Mouse (Mus musculus): ENCODE measurements at regions not wholly inside any gene's neighbourhood (a gene's known extent, or its start where the extent isn't known, plus 50 kb on each side); places are given as distances from the start of the nearest gene placed in this dataset.
A peak's percentile ranks its signal among the peaks of the same experiment; 100 is the strongest.

- no peak for DNase-seq (ENCODE audit: low spot score)
- H3K9me3 ChIP-seq (ENCODE audit: control insufficient read depth, low read length), result no peaks in the 10 kb centered on the region
- H3K4me2 ChIP-seq (replicated peaks; ENCODE audit: low read depth, low read length), result no peak overlapping the region
Observed at GRCm38 (mm10) chr12:15122586-15123212, 694.0 kb downstream of the Trib2 start.

DNA sequence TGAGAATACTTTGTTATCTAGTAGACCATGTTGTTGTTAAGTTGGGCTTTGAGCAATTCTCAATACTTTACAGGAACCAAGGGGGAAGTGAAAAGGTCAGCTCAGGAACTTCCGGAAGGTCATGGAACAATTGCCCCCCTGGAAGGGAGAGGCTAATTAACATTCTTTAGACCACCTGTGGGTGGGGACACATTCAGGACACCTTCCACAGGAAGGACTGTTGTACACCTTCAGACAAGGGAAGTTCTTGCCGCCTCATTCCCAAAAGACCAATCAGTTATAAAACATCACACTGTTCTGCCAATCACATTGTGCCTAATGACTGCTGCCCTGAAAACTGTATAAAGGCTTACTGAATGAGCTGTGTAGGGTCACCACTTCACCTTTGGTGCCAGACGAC lies 701.2 kb downstream of the Trib2 start:
- H3K4me3 ChIP-seq (ENCODE audit: low read depth, low read length), result no peak overlapping the region
- ATAC-seq (ENCODE audit: low FRiP score) (no peak), DNase-seq (ENCODE audit: low spot score) (no peak)
- H3K4me2 ChIP-seq (replicated peaks; ENCODE audit: low read depth, low read length), result no peak overlapping the region
- H3K27ac ChIP-seq (ENCODE audit: low read depth, low read length), result no peak overlapping the region
- no peaks in the 10 kb centered on the region for H3K9me3 ChIP-seq (ENCODE audit: control insufficient read depth, low read length)
- no peaks in the 10 kb centered on the region for H3K36me3 ChIP-seq (ENCODE audit: control insufficient read depth, insufficient read depth, low read length)
- no peaks in the 10 kb centered on the region for H3K27me3 ChIP-seq (ENCODE audit: control insufficient read depth, insufficient read depth, low read length)
- H3K4me1 ChIP-seq (replicated peaks; ENCODE audit: control insufficient read depth, insufficient read depth, low read length), result no peaks in the 10 kb centered on the region
- H3K9ac ChIP-seq (ENCODE audit: low read depth, low read length), result no peak overlapping the region
- WGBS, result 88% methylated on average over 3 of the region's 3 CpGs

More at GRCm38 (mm10) chr12:15122586-15123212, 694.0 kb downstream of the Trib2 start:
- Histone ChIP-seq H3K27ac (ENCODE audit: low read depth, low read length) (no peak overlapping the region), H3K4me3 (ENCODE audit: low read depth, low read length) (no peak overlapping the region), H3K27me3 (ENCODE audit: control insufficient read depth, insufficient read depth, low read length) (no peaks in the 10 kb centered on the region), H3K36me3 (ENCODE audit: control insufficient read depth, insufficient read depth, low read length) (no peaks in the 10 kb centered on the region), H3K4me1 (replicated peaks; ENCODE audit: control insufficient read depth, insufficient read depth, low read length) (no peaks in the 10 kb centered on the region), H3K9ac (ENCODE audit: low read depth, low read length) (no peak overlapping the region)
- ATAC-seq (ENCODE audit: low FRiP score), result no peak
- 86% methylated on average over 4 of the region's 4 CpGs for WGBS

DNA sequence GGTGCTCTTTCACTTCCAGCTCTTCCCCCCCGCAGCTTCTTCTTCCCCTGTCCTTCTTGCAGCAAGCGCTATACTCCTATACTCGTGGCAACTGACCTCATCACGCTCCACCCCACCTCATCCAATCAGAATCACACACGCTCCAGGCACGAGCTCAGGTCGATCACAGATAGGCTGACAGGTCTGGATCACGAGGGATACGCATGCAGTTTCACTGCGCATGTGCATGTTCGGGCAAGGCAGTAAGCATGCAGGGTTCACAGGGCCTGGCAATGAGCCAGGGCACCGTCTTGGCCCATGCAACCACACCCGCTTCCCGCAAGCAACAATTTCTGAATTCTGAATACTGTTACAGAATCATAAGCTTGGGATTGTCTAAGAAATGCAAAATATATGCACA lies 701.9 kb downstream of the Trib2 start:
- WGBS, result 94% methylated on average over 14 of the region's 14 CpGs
- Histone ChIP-seq H3K27ac (ENCODE audit: low read depth, low read length) (no peak overlapping the region), H3K27me3 (ENCODE audit: control insufficient read depth, insufficient read depth, low read length) (no peaks in the 10 kb centered on the region), H3K4me2 (replicated peaks; ENCODE audit: low read depth, low read length) (no peak overlapping the region), H3K36me3 (ENCODE audit: control insufficient read depth, insufficient read depth, low read length) (no peaks in the 10 kb centered on the region), H3K9ac (ENCODE audit: low read depth, low read length) (no peak overlapping the region), H3K4me3 (ENCODE audit: low read depth, low read length) (no peak overlapping the region), H3K9me3 (ENCODE audit: control insufficient read depth, low read length) (no peaks in the 10 kb centered on the region), H3K4me1 (replicated peaks; ENCODE audit: control insufficient read depth, insufficient read depth, low read length) (no peaks in the 10 kb centered on the region)
- DNase-seq (ENCODE audit: low spot score) (no peak), ATAC-seq (ENCODE audit: low FRiP score) (no peak)

DNA sequence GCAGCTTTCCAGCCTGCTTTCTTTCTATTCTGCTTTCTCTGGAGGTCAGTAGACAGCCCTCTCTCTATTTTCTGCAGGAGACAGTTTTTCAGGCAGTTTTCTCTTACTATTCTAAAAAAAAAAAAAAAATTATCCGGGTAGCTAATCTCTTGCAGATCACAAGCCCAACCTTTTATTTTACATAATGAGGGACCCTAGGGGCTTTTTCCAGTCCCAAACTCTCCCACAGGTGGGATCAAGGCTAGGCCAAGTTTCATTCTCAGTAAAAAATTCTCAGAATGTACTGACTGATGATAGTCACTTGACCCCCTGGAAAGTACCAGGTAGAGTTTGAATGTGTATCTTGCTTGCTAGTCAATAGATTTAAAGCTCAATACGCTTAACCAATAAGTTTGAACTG lies 705.7 kb downstream of the Trib2 start:
- DNase-seq (ENCODE audit: low spot score), result no peak
- no peaks in the 10 kb centered on the region for H3K27me3 ChIP-seq (ENCODE audit: control insufficient read depth, insufficient read depth, low read length)
- no peak for ATAC-seq (ENCODE audit: low FRiP score)
- no peaks in the 10 kb centered on the region for H3K36me3 ChIP-seq (ENCODE audit: control insufficient read depth, insufficient read depth, low read length)
- 86% methylated on average over 2 of the region's 2 CpGs for WGBS
- no peaks in the 10 kb centered on the region for H3K9me3 ChIP-seq (ENCODE audit: control insufficient read depth, low read length)
- H3K4me3 ChIP-seq (ENCODE audit: low read depth, low read length), result no peak overlapping the region
- H3K4me2 ChIP-seq (replicated peaks; ENCODE audit: low read depth, low read length), result no peak overlapping the region
- H3K9ac ChIP-seq (ENCODE audit: low read depth, low read length), result no peak overlapping the region
- H3K4me1 ChIP-seq (replicated peaks; ENCODE audit: control insufficient read depth, insufficient read depth, low read length), result no peaks in the 10 kb centered on the region
- H3K27ac ChIP-seq (ENCODE audit: low read depth, low read length), result no peak overlapping the region

GRCm38 (mm10) chr12:15104876-15105275 lies 711.8 kb downstream of the Trib2 start:
- Histone ChIP-seq H3K4me2 (replicated peaks; ENCODE audit: low read depth, low read length) (no peak overlapping the region), H3K27me3 (ENCODE audit: control insufficient read depth, insufficient read depth, low read length) (no peaks in the 10 kb centered on the region), H3K4me1 (replicated peaks; ENCODE audit: control insufficient read depth, insufficient read depth, low read length) (no peaks in the 10 kb centered on the region), H3K4me3 (ENCODE audit: low read depth, low read length) (no peak overlapping the region), H3K9ac (ENCODE audit: low read depth, low read length) (no peak overlapping the region), H3K36me3 (ENCODE audit: control insufficient read depth, insufficient read depth, low read length) (no peaks in the 10 kb centered on the region), H3K9me3 (ENCODE audit: control insufficient read depth, low read length) (no peaks in the 10 kb centered on the region), H3K27ac (ENCODE audit: low read depth, low read length) (no peak overlapping the region)
- ATAC-seq (ENCODE audit: low FRiP score), result no peak
- DNase-seq (ENCODE audit: low spot score), result peak; percentile 7
- 87% methylated on average over 2 of the region's 2 CpGs for WGBS

GRCm38 (mm10) chr12:15078615-15079014 lies 738.1 kb downstream of the Trib2 start:
- ATAC-seq (ENCODE audit: low FRiP score), result peak; percentile 40
- Histone ChIP-seq H3K4me3 (ENCODE audit: low read depth, low read length) (no peak overlapping the region), H3K27me3 (ENCODE audit: control insufficient read depth, insufficient read depth, low read length) (no peaks in the 10 kb centered on the region), H3K9ac (ENCODE audit: low read depth, low read length) (no peak overlapping the region), H3K4me2 (replicated peaks; ENCODE audit: low read depth, low read length) (no peak overlapping the region), H3K4me1 (replicated peaks; ENCODE audit: control insufficient read depth, insufficient read depth, low read length) (no peaks in the 10 kb centered on the region), H3K36me3 (ENCODE audit: control insufficient read depth, insufficient read depth, low read length) (no peaks in the 10 kb centered on the region), H3K9me3 (ENCODE audit: control insufficient read depth, low read length) (no peaks in the 10 kb centered on the region), H3K27ac (ENCODE audit: low read depth, low read length) (no peak overlapping the region)
- peak; percentile 67 for DNase-seq (ENCODE audit: low spot score)
- 75% methylated on average over 2 of the region's 2 CpGs for WGBS

DNA sequence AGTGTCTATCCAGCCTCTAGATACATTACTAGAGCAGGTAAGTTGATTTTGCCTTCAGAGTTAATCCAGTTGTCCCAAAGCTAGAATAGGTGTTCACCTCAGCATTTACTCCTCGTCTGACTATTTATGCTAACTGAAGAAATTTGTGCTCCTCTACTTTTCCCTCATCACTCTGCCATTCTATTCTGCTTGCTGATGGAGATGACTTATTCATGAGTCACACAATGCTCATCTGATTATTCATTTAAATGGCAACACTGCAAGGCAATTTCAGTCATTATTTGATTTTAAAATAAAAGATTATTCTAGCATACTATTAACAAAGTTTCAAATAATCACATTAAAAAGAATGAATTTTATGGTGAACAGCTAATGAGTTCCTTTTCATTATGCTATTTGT lies 752.4 kb downstream of the Trib2 start:
- no peak overlapping the region for H3K9ac ChIP-seq (ENCODE audit: low read depth, low read length)
- no peak overlapping the region for H3K4me2 ChIP-seq (replicated peaks; ENCODE audit: low read depth, low read length)
- H3K9me3 ChIP-seq (ENCODE audit: control insufficient read depth, low read length), result no peaks in the 10 kb centered on the region
- H3K27ac ChIP-seq (ENCODE audit: low read depth, low read length), result no peak overlapping the region
- no peak overlapping the region for H3K4me3 ChIP-seq (ENCODE audit: low read depth, low read length)
- no peaks in the 10 kb centered on the region for H3K36me3 ChIP-seq (ENCODE audit: control insufficient read depth, insufficient read depth, low read length)
- WGBS, result 75% methylated on average over 1 of the region's 1 CpGs
- H3K27me3 ChIP-seq (ENCODE audit: control insufficient read depth, insufficient read depth, low read length), result no peaks in the 10 kb centered on the region
- no peak for DNase-seq (ENCODE audit: low spot score)
- no peaks in the 10 kb centered on the region for H3K4me1 ChIP-seq (replicated peaks; ENCODE audit: control insufficient read depth, insufficient read depth, low read length)
- ATAC-seq (ENCODE audit: low FRiP score), result no peak

DNA sequence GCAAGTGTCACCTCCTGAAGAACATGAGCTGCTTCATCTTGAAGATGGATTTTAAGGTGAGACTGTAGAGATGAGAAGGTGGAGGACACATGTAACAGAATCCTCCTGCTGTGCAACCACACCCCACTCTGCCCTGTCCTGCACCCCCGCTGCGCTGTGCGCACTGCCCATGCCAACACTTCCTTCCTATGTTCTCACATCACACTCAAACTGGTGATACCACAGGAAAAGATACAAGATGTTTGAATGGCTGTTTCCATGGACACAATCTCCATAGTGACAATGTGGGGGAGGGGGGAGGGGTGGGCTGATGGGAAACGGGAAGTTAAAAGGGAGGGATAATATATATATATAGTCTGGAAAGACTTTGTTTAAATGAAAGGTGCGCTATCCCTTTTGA lies 765.3 kb downstream of the Trib2 start:
- no peak for DNase-seq (ENCODE audit: low spot score)
- Histone ChIP-seq H3K4me3 (ENCODE audit: low read depth, low read length) (no peak overlapping the region), H3K4me1 (replicated peaks; ENCODE audit: control insufficient read depth, insufficient read depth, low read length) (no peaks in the 10 kb centered on the region), H3K9ac (ENCODE audit: low read depth, low read length) (no peak overlapping the region), H3K4me2 (replicated peaks; ENCODE audit: low read depth, low read length) (no peak overlapping the region), H3K27me3 (ENCODE audit: control insufficient read depth, insufficient read depth, low read length) (no peaks in the 10 kb centered on the region), H3K27ac (ENCODE audit: low read depth, low read length) (no peak overlapping the region), H3K36me3 (ENCODE audit: control insufficient read depth, insufficient read depth, low read length) (no peaks in the 10 kb centered on the region), H3K9me3 (ENCODE audit: control insufficient read depth, low read length) (no peaks in the 10 kb centered on the region)
- 86% methylated on average over 5 of the region's 5 CpGs for WGBS
- no peak for ATAC-seq (ENCODE audit: low FRiP score)

DNA sequence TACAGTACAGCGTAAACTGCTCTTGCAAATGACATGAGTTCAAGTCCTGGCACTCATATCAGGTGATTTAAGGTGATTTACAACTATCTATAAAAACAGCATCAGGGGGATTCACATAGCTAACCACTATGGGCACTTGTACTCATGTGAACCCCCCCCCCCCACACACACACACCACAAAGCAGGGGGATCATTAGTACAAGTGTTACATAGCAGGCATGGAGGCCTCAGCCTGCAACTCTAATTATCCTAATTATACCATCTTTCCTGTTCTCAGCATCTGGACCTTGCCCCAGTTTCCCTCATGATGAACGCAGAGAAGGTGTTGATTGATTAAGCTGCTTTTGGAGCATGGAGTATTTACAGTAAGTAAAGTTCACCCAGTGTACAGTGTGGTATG lies 773.5 kb downstream of the Trib2 start:
- DNase-seq (ENCODE audit: low spot score) (no peak), ATAC-seq (ENCODE audit: low FRiP score) (no peak)
- Histone ChIP-seq H3K36me3 (ENCODE audit: control insufficient read depth, insufficient read depth, low read length) (no peaks in the 10 kb centered on the region), H3K27me3 (ENCODE audit: control insufficient read depth, insufficient read depth, low read length) (no peaks in the 10 kb centered on the region), H3K4me3 (ENCODE audit: low read depth, low read length) (no peak overlapping the region), H3K27ac (ENCODE audit: low read depth, low read length) (no peak overlapping the region), H3K9me3 (ENCODE audit: control insufficient read depth, low read length) (no peaks in the 10 kb centered on the region), H3K4me1 (replicated peaks; ENCODE audit: control insufficient read depth, insufficient read depth, low read length) (no peaks in the 10 kb centered on the region), H3K4me2 (replicated peaks; ENCODE audit: low read depth, low read length) (no peak overlapping the region), H3K9ac (ENCODE audit: low read depth, low read length) (no peak overlapping the region)
- 82% methylated on average over 2 of the region's 2 CpGs for WGBS
